Mouse (Mus musculus) stomach, postnatal 0 days (tissue): ENCODE measurements around the gene Ppp2r2d.

ENCODE experiments used
- CTCF ChIP-seq: IDR thresholded peaks from 2 replicates; pipeline ENCODE4 v1.5.1; 2016; ENCODE audit warnings: antibody characterized with exemption, low read depth, mild to moderate bottlenecking, moderate library complexity
- EP300 ChIP-seq: optimal IDR thresholded peaks from 2 replicates; pipeline ENCODE3; 2016; ENCODE audit warnings: antibody characterized with exemption

- TF ChIP-seq CTCF (no peak), EP300 (no peak)
Measured at GRCm38 (mm10) chr7:138903886-138904435, 58.1 kb downstream of the Ppp2r2d start.
